Mouse (Mus musculus) lung, postnatal 10 days (tissue): ENCODE measurements around the gene Rgr.

Source experiments
- DNase-seq: peaks from one replicate; pipeline ENCODE4 v3.0.0; 2021

Gene Rgr

DNA sequence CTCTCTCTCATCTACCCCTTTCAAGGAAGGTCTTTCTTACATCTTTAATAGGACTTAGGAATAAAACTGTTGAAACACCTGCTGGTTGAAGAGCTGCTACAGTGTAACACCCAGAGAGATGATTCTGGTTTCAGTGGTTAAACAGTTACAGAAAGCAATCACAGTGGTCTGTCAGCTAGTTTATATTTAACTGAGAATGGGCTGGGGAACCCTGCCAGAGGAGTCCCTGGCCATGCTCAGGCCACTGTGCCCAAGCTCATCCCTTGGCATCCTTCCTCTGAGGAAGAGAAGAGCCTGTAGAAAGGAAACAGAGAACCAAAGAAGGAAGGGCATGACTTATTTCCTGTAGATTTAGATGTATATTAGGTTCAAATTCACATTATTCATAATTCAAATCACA, 59.0 kb downstream of the Rgr start:
- no peak for DNase-seq

GRCm38 (mm10) chr14:36985693-36986092, 63.1 kb downstream of the Rgr start:
- DNase-seq: peak; percentile 24
